Mouse (Mus musculus) CH12.LX (cell line): Measurements from ENCODE around the gene Tmprss11b. TPM values are rescaled to one million over a fixed set of nuclear protein-coding genes. Genes with fewer than 3 reads are reported as not detected.

Experiments used
- DNase-seq: peaks from one replicate; pipeline ENCODE4 v3.0.0-alpha.2; 2013; ENCODE audit errors: extremely low read depth
- H3K27ac ChIP-seq: 2 replicates; pipeline ENCODE4 v1.5.1; 2012; ENCODE audit warnings: low read depth, mild to moderate bottlenecking, control low read depth, moderate library complexity; ENCODE audit not compliant: insufficient read depth
- H3K27me3 ChIP-seq: replicated peaks from 2 replicates; pipeline ENCODE3; 2012; ENCODE audit warnings: inconsistent platforms
- H3K36me3 ChIP-seq, 2 experiments: replicated peaks in 1 of 2; 2 replicates each; pipeline versions ENCODE3 to v1.6.1; 2012; ENCODE audit warnings: inconsistent platforms in 1 of 2, low read length in 1 of 2, mild to moderate bottlenecking in 1 of 2, mixed read lengths in 1 of 2, moderate library complexity in 1 of 2; ENCODE audit not compliant: control insufficient read depth in 1 of 2, insufficient read depth in 1 of 2
- H3K4me1 ChIP-seq, 2 experiments: 2 replicates each; pipeline ENCODE4 v1.6.1; 2012; ENCODE audit warnings: inconsistent platforms in 1 of 2, moderate library complexity in 1 of 2; ENCODE audit not compliant: insufficient read depth in 2 of 2, control insufficient read depth in 1 of 2
- H3K4me2 ChIP-seq: 2 replicates; pipeline ENCODE4 v1.6.1; 2012; ENCODE audit warnings: low read depth, mild to moderate bottlenecking, control low read depth; ENCODE audit not compliant: poor library complexity, insufficient read depth, severe bottlenecking
- H3K4me3 ChIP-seq, 3 experiments: fragments of 150-350 bp in 1 of 3; sonication (generic) in 1 of 3; replicated peaks in 1 of 3; 2 replicates each; pipeline versions ENCODE3 to v1.5.1; 2011 to 2012; ENCODE audit warnings: low read depth in 2 of 3, low read length in 2 of 3, mild to moderate bottlenecking in 2 of 3, moderate library complexity in 2 of 3, control low read depth in 1 of 3, improper control_type of control experiment in 1 of 3, inconsistent platforms in 1 of 3, mixed read lengths in 1 of 3; ENCODE audit not compliant: poor library complexity in 1 of 3
- H3K79me2 ChIP-seq: replicated peaks from 2 replicates; pipeline ENCODE4 v1.6.1; 2012; ENCODE audit warnings: mild to moderate bottlenecking, moderate library complexity; ENCODE audit not compliant: control insufficient read depth, poor library complexity, insufficient read depth, severe bottlenecking; ENCODE audit errors: extremely low read depth
- H3K9ac ChIP-seq: 2 replicates; pipeline ENCODE4 v1.6.1; 2012; ENCODE audit warnings: low read depth, mild to moderate bottlenecking, control low read depth, moderate library complexity; ENCODE audit not compliant: insufficient read depth
- H3K9me3 ChIP-seq: replicated peaks from 2 replicates; pipeline ENCODE3; 2012; ENCODE audit warnings: low read length, inconsistent platforms, mixed read lengths
- CHD1 ChIP-seq: IDR thresholded peaks from 2 replicates; pipeline ENCODE4 v1.6.1; 2012; ENCODE audit warnings: low read depth, low read length, improper control_type of control experiment, inconsistent platforms
- CHD2 ChIP-seq: IDR thresholded peaks from 2 replicates; pipeline ENCODE4 v1.6.1; 2011; ENCODE audit warnings: low read length, improper control_type of control experiment
- CTCF ChIP-seq, 2 experiments: IDR thresholded peaks in 1 of 2; conservative IDR thresholded peaks in 1 of 2; 2 replicates each; pipeline ENCODE4 v1.5.1; 2011 to 2012; ENCODE audit warnings: low read depth in 2 of 2, low read length in 2 of 2, improper control_type of control experiment in 1 of 2, inconsistent platforms in 1 of 2, mild to moderate bottlenecking in 1 of 2, moderate library complexity in 1 of 2
- EP300 ChIP-seq: IDR thresholded peaks from 2 replicates; pipeline ENCODE4 v1.6.1; 2011; ENCODE audit warnings: low read length, improper control_type of control experiment
- GABPA ChIP-seq: IDR thresholded peaks from 2 replicates; pipeline ENCODE4 v1.6.1; 2012; ENCODE audit warnings: low read depth, low read length, improper control_type of control experiment, inconsistent platforms; ENCODE audit not compliant: insufficient replicate concordance
- JUND ChIP-seq: conservative IDR thresholded peaks from 2 replicates; pipeline ENCODE4 v1.6.1; 2011; ENCODE audit warnings: low read depth, low read length, improper control_type of control experiment
- MAFK ChIP-seq: IDR thresholded peaks from 2 replicates; pipeline ENCODE4 v1.6.1; 2011; ENCODE audit warnings: low read length, improper control_type of control experiment; ENCODE audit not compliant: insufficient replicate concordance
- MXI1 ChIP-seq: IDR thresholded peaks from 2 replicates; pipeline ENCODE4 v1.6.1; 2011; ENCODE audit warnings: mild to moderate bottlenecking, low read depth, low read length, improper control_type of control experiment
- MYC ChIP-seq: IDR thresholded peaks from 2 replicates; pipeline ENCODE4 v1.6.1; 2011; ENCODE audit warnings: low read depth, mild to moderate bottlenecking, improper control_type of control experiment, low read length
- NRF1 ChIP-seq: IDR thresholded peaks from 2 replicates; pipeline ENCODE4 v1.6.1; 2014; ENCODE audit warnings: low read depth, mild to moderate bottlenecking, inconsistent platforms, low read length, improper control_type of control experiment, moderate library complexity
- POLR2A ChIP-seq: IDR thresholded peaks from 2 replicates; pipeline ENCODE4 v1.6.1; 2011; ENCODE audit warnings: low read depth, mild to moderate bottlenecking, improper control_type of control experiment, low read length
- RAD21 ChIP-seq: IDR thresholded peaks from 2 replicates; pipeline ENCODE4 v1.6.1; 2011; ENCODE audit warnings: low read depth, mild to moderate bottlenecking, low read length, improper control_type of control experiment, moderate library complexity
- SIN3A ChIP-seq: IDR thresholded peaks from 2 replicates; pipeline ENCODE4 v1.6.1; 2012; ENCODE audit warnings: low read length, improper control_type of control experiment, inconsistent platforms
- SMC3 ChIP-seq: IDR thresholded peaks from 2 replicates; pipeline ENCODE4 v1.6.1; 2011; ENCODE audit warnings: low read depth, low read length, improper control_type of control experiment
- TBP ChIP-seq: conservative IDR thresholded peaks from 2 replicates; pipeline ENCODE4 v1.6.1; 2011; ENCODE audit warnings: low read depth, low read length, improper control_type of control experiment
- USF1 ChIP-seq: IDR thresholded peaks from 2 replicates; pipeline ENCODE4 v1.6.1; 2014; ENCODE audit warnings: low read depth, mild to moderate bottlenecking, inconsistent platforms, low read length, improper control_type of control experiment
- ZC3H11A ChIP-seq: IDR thresholded peaks from 2 replicates; pipeline ENCODE4 v1.6.1; 2012; ENCODE audit warnings: low read depth, mild to moderate bottlenecking, inconsistent platforms, low read length, improper control_type of control experiment
- ZMIZ1 ChIP-seq: IDR thresholded peaks from 2 replicates; pipeline ENCODE4 v1.6.1; 2012; ENCODE audit warnings: low read depth, mild to moderate bottlenecking, inconsistent platforms, low read length, improper control_type of control experiment
- ZNF384 ChIP-seq: IDR thresholded peaks from 2 replicates; pipeline ENCODE4 v1.6.1; 2012; ENCODE audit warnings: low read depth, low read length, improper control_type of control experiment, inconsistent platforms
- dilution Hi-C: fragments of 300-500 bp; cut with MboI; formaldehyde crosslinking; loops from 2 replicates; pipeline ENCODE4 v1.14.3; 2020; ENCODE audit warnings: low sequenced_read_pairs; ENCODE audit not compliant: extremely low pct_unique_long_range_greater_than_20kb, extremely low pct_ligation_motif_present
- in situ Hi-C: fragments of 300-500 bp; cut with MboI; formaldehyde crosslinking; loops from 3 replicates; pipeline ENCODE4 v1.14.3; 2019; ENCODE audit warnings: low sequenced_read_pairs, low pct_ligation_motif_present, low pct_unique_long_range_greater_than_20kb, mixed read lengths
- polyA plus RNA-seq: library from polyadenylated mRNA; unstranded; fragments of >175 nt; gene quantifications from 2 replicates; pipeline ENCODE4 v1.2.1, GENCODE M21; 2012; ENCODE audit warnings: low read depth; ENCODE audit not compliant: insufficient read length
- total RNA-seq, 2 experiments: library from RNA; depleted of rRNA; stranded (reverse); fragments of 300-350 nt in 1 of 2; fragments of >200 nt in 1 of 2; gene quantifications; 2 replicates each; pipeline ENCODE4 v1.2.3; 2012 to 2014

The Tmprss11b gene
- total and polyA plus RNA-seq, 3 experiments = not detected

GRCm38 (mm10) chr5:86722820-86723460 is 46.8 kb upstream of the Tmprss11b start:
- Histone ChIP-seq H3K27me3 (no peaks in the 10 kb centered on the region), H3K4me1 (no peaks in the 10 kb centered on the region; a peak in 1 of 4 replicates), H3K27ac (no peak overlapping the region), H3K79me2 (no peaks in the 10 kb centered on the region), H3K4me3 (no peak overlapping the region), H3K9me3 (no peaks in the 10 kb centered on the region), H3K9ac (no peak overlapping the region), H3K36me3 (no peaks in the 10 kb centered on the region), H3K4me2 (no peak overlapping the region)
- dilution Hi-C loops (no loop called here), in situ Hi-C loops (no loop called here)
- TF ChIP-seq MYC = no peak
- TF ChIP-seq ZMIZ1 = no peak
- TF ChIP-seq MXI1 = no peak
- TF ChIP-seq ZC3H11A = no peak
- no peak for TF ChIP-seq POLR2A
- TF ChIP-seq MAFK = no peak
- no peak for TF ChIP-seq GABPA
- TF ChIP-seq EP300 = no peak
- no peak for TF ChIP-seq SMC3
- TF ChIP-seq ZNF384 = no peak
- TF ChIP-seq RAD21 = no peak
- no peak for TF ChIP-seq TBP
- no peak for TF ChIP-seq USF1
- no peak for DNase-seq

GRCm38 (mm10) chr5:86714967-86715366 is 38.8 kb upstream of the Tmprss11b start:
- Histone ChIP-seq H3K9me3 (no peaks in the 10 kb centered on the region), H3K79me2 (no peaks in the 10 kb centered on the region), H3K36me3 (no peaks in the 10 kb centered on the region), H3K4me1 (no peaks in the 10 kb centered on the region), H3K9ac (no peak overlapping the region), H3K27me3 (no peaks in the 10 kb centered on the region), H3K27ac (no peak overlapping the region), H3K4me2 (no peak overlapping the region), H3K4me3 (no peak overlapping the region)
- DNase-seq = no peak
- in situ Hi-C loops = no loop called here
- no peak for TF ChIP-seq NRF1
- no peak for TF ChIP-seq SIN3A
- TF ChIP-seq TBP = no peak
- no peak for TF ChIP-seq CTCF (conservative IDR thresholded peaks at IDR 0.05 in 1 of 2, IDR thresholded peaks at IDR 0.05 in 1 of 2; ENCODE audit: low read depth in 2 of 2, low read length in 2 of 2)
- no peak for TF ChIP-seq EP300
- TF ChIP-seq MXI1 = no peak
- no peak for TF ChIP-seq MAFK
- TF ChIP-seq CHD2 = no peak
- no peak for TF ChIP-seq JUND
- no peak for TF ChIP-seq CHD1
- dilution Hi-C loops = no loop called here
